Mouse (Mus musculus) bone marrow macrophage, adult 2 months (primary cell): Measurements from ENCODE around the gene Ceacam9.

Experiments
- CTCF ChIP-seq: IDR thresholded peaks from 2 replicates; pipeline ENCODE4 v1.5.1; 2012; ENCODE audit warnings: low read depth, mild to moderate bottlenecking, low read length, moderate library complexity
- POLR2A ChIP-seq: IDR thresholded peaks from 2 replicates; pipeline ENCODE4 v1.6.1; 2012; ENCODE audit warnings: mild to moderate bottlenecking, low read depth, low read length, borderline replicate concordance

DNA sequence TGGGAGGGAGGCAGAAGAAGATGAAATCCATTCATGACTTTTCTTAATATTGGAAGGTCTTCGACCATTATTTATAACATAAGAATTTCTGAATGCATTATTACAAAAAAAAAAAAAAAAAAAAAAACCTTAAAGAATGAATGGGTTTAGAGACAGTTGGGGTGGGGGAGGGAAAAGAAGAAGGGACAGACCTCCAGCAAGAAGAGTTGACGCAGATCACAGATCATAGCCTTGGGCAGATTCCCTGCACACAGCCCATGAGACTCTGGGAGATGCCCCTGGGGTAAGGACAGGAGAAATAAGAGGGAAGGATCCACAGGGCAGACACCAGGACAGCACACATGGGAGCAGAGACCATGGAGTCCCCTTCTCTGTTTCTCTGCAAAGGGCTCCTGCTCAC, at the start of gene Ceacam9:
- TF ChIP-seq CTCF (no peak), POLR2A (no peak)
